Comparison of ENCODE assay signal across 17 mouse cellular contexts in genomic region chr16:74750900-74751299, GRCm38 (mm10).
"Had no signal": no experiment of that assay in that cellular context is flagged by ENCODE, and none has a peak within 500 bp of the region (broad histone marks: within the 10 kb centered on the region; RNA-seq: fewer than 3 reads in every experiment).

No protein-coding gene starts in this region.

- H3K4me2 ChIP-seq: kidney, embryonic 15.5 days; lung, embryonic 15.5 days; midbrain, embryonic 13.5 days had no signal

- H3K4me1 ChIP-seq: kidney, embryonic 15.5 days; lung, embryonic 15.5 days; megakaryocyte, embryonic 14.5 days; midbrain, embryonic 10.5 days; midbrain, embryonic 13.5 days had no signal

- H3K36me3 ChIP-seq: kidney, embryonic 15.5 days; lung, embryonic 15.5 days; midbrain, embryonic 10.5 days; midbrain, embryonic 13.5 days had no signal

- H3K27ac ChIP-seq: kidney, embryonic 15.5 days; left cerebral cortex, adult 2 months; liver, embryonic 14.5 days; lung, embryonic 15.5 days; midbrain, embryonic 10.5 days; midbrain, embryonic 13.5 days had no signal

- ATAC-seq: midbrain, embryonic 13.5 days; midbrain, embryonic 16.5 days had no signal

- H3K9ac ChIP-seq: kidney, embryonic 15.5 days; liver, embryonic 14.5 days; lung, embryonic 15.5 days; midbrain, embryonic 13.5 days had no signal

- H3K9me3 ChIP-seq: kidney, embryonic 15.5 days; lung, embryonic 15.5 days; megakaryocyte, embryonic 14.5 days had no signal

- H3K27me3 ChIP-seq: kidney, embryonic 15.5 days; lung, embryonic 15.5 days; megakaryocyte, embryonic 14.5 days; midbrain, embryonic 13.5 days had no signal

- DNase-seq: kidney, adult 18-20 months; kidney, postnatal 10 days; kidney, postnatal 36 days; layer of hippocampus, postnatal 36 days; lung, adult 18-20 months; lung, postnatal 10 days; lung, postnatal 36 days; thymus, adult 18-20 months; thymus, postnatal 36 days had no signal

- H3K4me3 ChIP-seq: kidney, embryonic 15.5 days; left cerebral cortex, adult 2 months; lung, embryonic 15.5 days; megakaryocyte, embryonic 14.5 days; midbrain, embryonic 10.5 days; midbrain, embryonic 13.5 days had no signal
